Mouse (Mus musculus) neural tube, embryonic 12.5 days (tissue): Measurements from ENCODE around the gene Gna11. TPM values are rescaled to one million over a fixed set of nuclear protein-coding genes. Genes with fewer than 3 reads are reported as not detected.

Experiments used
- ATAC-seq: fragments of 200-750 bp; cut with Nextera tagmentation; 2 replicates; pipeline ENCODE4 v1.8.0; 2017; ENCODE audit warnings: low read depth, mild to moderate bottlenecking, moderate TSS enrichment, moderate library complexity; ENCODE audit not compliant: low FRiP score
- H3K27ac ChIP-seq: fragments of 300-500 bp; sonication (generic); 2 replicates; pipeline ENCODE4 v1.5.1; 2016
- H3K27me3 ChIP-seq: fragments of 300-500 bp; sonication (generic); replicated peaks from 2 replicates; pipeline ENCODE4 v1.6.1; 2016; ENCODE audit warnings: mild to moderate bottlenecking
- H3K36me3 ChIP-seq: fragments of 300-500 bp; sonication (generic); 2 replicates; pipeline ENCODE4 v1.6.1; 2016; ENCODE audit warnings: mild to moderate bottlenecking
- H3K4me1 ChIP-seq: fragments of 300-500 bp; sonication (generic); 2 replicates; pipeline ENCODE4 v1.6.1; 2016
- H3K4me2 ChIP-seq: fragments of 300-500 bp; sonication (generic); replicated peaks from 2 replicates; pipeline ENCODE4 v1.6.1; 2016; ENCODE audit warnings: mild to moderate bottlenecking
- H3K4me3 ChIP-seq: fragments of 300-500 bp; sonication (generic); 2 replicates; pipeline ENCODE4 v1.5.1; 2016
- H3K9ac ChIP-seq: fragments of 300-500 bp; sonication (generic); 2 replicates; pipeline ENCODE4 v1.6.1; 2016; ENCODE audit warnings: mild to moderate bottlenecking
- H3K9me3 ChIP-seq: fragments of 300-500 bp; sonication (generic); 2 replicates; pipeline ENCODE4 v1.6.1; 2016; ENCODE audit warnings: mild to moderate bottlenecking
- WGBS: fragments of 180-500 bp; shearing (Covaris S2); methylation state at CpG from one replicate; pipeline ENCODE4 v1.1.7; 2016; 5-methylcytosine and 5-hydroxymethylcytosine counted together
- polyA plus RNA-seq: library from polyadenylated mRNA; unstranded; fragments of >200 nt; fragmentation: Nextera tagmentation; extraction: Ambion mirVana; gene quantifications from 2 replicates; pipeline ENCODE4 v1.2.1, GENCODE M21; 2016

Gene Gna11
- polyA plus RNA-seq, 1 experiment from 2014 or later: 77.6 TPM

DNA sequence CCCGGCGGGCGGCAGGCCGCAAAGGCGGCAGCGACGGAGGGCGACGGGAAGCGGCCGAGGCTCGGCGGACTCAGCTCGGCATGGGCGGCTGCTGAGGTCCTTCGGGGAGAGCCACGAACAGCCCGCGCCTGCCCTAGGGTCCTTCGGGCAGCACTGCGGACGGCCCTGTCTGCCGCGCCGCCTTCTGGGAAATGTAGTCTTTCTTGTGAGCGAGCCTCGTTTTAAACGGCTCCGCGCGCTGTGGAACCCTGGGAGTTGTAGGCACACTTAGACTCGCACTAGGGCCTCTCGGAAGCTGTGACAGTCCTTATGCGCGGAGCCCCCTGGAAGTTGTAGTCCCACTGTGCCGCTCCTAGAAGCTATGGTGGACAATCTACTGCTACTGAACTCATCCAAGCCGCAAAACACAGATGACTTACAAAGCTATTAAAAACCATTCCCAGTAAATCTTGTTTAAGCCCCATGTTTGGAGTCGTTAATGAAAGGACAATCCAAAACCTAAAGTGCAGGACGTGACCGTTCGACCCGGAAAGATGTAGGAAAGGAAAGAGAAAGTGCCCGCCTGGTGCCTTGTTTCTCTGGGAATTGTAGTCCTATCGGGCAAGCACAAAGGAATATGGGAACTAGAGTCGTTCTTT is 48.6 kb downstream of the Gna11 start, which contains the start of gene Ncln:
Gene Ncln (minus strand): TSS at position 129 of the 638 bp plus-strand sequence.
- WGBS: under 1% methylated on average over 45 of the region's 45 CpGs
- Histone ChIP-seq H3K9me3 (no peaks in the 10 kb centered on the region), H3K4me3 (peak within 1 kb of the TSS; percentile 72), H3K9ac (peak within 1 kb of the TSS; percentile 77), H3K36me3 (peaks cover 22% of the 10 kb centered on the region), H3K4me1 (peaks cover 19% of the 10 kb centered on the region), H3K27ac (no peak within 1 kb of the TSS; the same call in 1 of the 2 replicates), H3K4me2 (peak within 1 kb of the TSS; percentile 97), H3K27me3 (no peaks in the 10 kb centered on the region)
- ATAC-seq: peak; percentile 95

GRCm38 (mm10) chr10:81495616-81496263 is 49.2 kb downstream of the Gna11 start:
- Histone ChIP-seq H3K4me2 (peak overlapping the region; percentile 97), H3K4me3 (peak overlapping the region; percentile 72), H3K27me3 (no peaks in the 10 kb centered on the region), H3K9ac (peak overlapping the region; percentile 77), H3K36me3 (peaks cover 28% of the 10 kb centered on the region), H3K4me1 (peaks cover 19% of the 10 kb centered on the region), H3K9me3 (no peaks in the 10 kb centered on the region), H3K27ac (no peak overlapping the region; the same call in 1 of the 2 replicates)
- WGBS: 2% methylated on average over 41 of the region's 41 CpGs
- ATAC-seq: peak; percentile 43

DNA sequence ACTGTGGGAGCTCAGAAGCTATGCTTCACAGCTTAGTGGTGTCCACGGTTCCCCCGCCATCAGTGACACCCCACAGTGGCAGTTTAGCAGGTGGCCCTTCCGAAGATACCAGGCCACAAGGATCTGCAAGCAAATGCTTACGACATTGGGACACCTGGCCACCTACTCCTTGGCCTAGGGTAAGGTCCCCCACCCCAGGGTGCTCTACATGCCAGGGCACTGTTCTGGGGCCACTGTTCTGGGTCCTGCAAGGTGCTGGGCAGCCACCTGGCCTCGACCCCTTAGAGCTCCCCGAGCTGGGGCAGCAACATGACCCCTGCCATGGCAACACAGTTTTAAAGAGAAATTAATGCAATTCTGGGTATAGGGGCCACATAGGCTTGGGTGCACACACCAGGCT is 49.8 kb downstream of the Gna11 start:
- H3K27me3 ChIP-seq: no peaks in the 10 kb centered on the region
- peak overlapping the region; percentile 77 for H3K9ac ChIP-seq
- H3K4me1 ChIP-seq: peaks cover 19% of the 10 kb centered on the region
- H3K27ac ChIP-seq: no peak overlapping the region
- WGBS: 80% methylated on average over 6 of the region's 6 CpGs
- H3K4me2 ChIP-seq: peak overlapping the region; percentile 97
- H3K9me3 ChIP-seq: no peaks in the 10 kb centered on the region
- ATAC-seq: no peak
- H3K4me3 ChIP-seq: peak overlapping the region; percentile 72
- H3K36me3 ChIP-seq: peaks cover 34% of the 10 kb centered on the region

DNA sequence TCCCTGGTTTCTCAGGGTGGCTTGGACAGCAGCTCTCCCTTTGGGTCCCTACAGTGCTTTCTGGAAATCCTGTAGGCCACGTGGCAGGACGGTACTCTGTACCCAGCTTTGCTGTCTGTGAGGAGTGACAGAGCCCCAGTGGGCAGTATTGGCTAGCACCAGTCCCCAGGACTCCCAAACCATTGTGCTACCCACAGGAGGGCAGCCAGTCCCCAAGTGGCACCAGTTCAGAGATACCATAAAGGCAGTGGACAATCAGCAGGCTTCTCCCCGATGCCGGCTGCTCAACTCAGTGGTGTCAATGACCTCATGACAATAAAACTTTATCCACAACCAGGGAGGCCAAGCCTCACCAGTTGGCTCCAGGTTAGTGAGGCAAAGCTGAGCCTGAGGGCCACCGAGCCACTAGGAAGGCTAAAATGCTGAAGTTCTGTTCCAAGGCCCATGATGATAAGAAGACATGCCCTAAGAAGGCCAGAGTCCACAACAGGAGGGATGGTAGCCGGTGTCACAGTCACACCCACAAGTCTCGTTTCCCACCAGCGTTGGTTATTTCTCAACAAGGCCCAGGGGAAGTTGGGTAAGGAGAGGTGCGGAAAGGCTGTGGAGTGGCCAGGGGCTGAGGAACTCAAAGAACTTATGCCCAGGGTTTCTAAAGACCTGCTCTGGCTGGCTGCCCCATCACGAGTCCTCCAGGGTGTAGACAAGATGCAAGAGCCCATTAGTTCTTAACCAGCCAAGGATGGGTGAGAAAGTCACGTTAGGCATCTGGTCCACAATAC is 50.5 kb downstream of the Gna11 start:
- Histone ChIP-seq H3K4me2 (peak overlapping the region; percentile 97), H3K27me3 (no peaks in the 10 kb centered on the region), H3K4me3 (0 out of 2 replicates have a peak overlapping the region, but pooled peaks have one; percentile 5), H3K4me1 (peaks cover 19% of the 10 kb centered on the region), H3K36me3 (peaks cover 41% of the 10 kb centered on the region), H3K9ac (no peak overlapping the region), H3K27ac (no peak overlapping the region), H3K9me3 (no peaks in the 10 kb centered on the region)
- 83% methylated on average over 11 of the region's 11 CpGs for WGBS
- no peak for ATAC-seq

DNA sequence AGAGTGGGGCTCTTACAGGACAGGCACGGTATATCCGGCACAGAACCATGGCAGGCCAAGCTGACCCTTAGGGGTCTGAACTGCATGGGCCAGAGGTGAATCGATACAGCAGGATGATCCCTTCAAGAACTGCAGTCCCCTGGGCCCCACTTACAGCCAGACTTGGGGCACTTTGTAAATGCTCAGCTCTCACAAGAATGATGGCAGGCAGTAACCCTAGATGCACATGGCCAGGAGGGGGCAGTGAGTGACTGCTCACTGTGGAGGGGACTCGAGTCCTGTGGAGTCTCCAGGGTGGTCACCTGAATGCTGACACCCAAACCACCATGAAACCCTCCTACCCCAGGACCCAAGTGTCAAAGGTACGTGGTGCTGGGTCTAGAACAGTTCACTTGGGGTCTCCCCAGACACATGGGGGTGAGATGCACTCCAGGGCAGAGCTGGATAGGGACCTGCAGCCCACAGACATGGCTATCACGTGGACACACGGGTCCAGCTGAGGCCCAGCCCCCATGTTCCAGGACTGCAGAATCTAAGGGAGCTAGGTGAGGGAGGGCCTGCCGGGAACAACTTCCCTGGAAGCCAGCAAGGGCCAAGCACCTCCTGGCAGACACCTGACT is 51.3 kb downstream of the Gna11 start:
- Histone ChIP-seq H3K9ac (no peak overlapping the region), H3K36me3 (peaks cover 48% of the 10 kb centered on the region), H3K4me1 (peaks cover 19% of the 10 kb centered on the region), H3K4me3 (0 out of 2 replicates have a peak overlapping the region, but pooled peaks have one; percentile 5), H3K9me3 (no peaks in the 10 kb centered on the region), H3K27me3 (no peaks in the 10 kb centered on the region), H3K27ac (no peak overlapping the region), H3K4me2 (no peak overlapping the region; the same call in 1 of the 2 replicates)
- WGBS: 85% methylated on average over 8 of the region's 8 CpGs
- ATAC-seq: no peak

GRCm38 (mm10) chr10:81492606-81493240 is 52.3 kb downstream of the Gna11 start:
- H3K4me1 ChIP-seq: peaks cover 19% of the 10 kb centered on the region
- H3K36me3 ChIP-seq: peaks cover 58% of the 10 kb centered on the region
- H3K27me3 ChIP-seq: no peaks in the 10 kb centered on the region
- no peak overlapping the region for H3K4me2 ChIP-seq
- no peak overlapping the region for H3K4me3 ChIP-seq
- ATAC-seq: no peak
- H3K9ac ChIP-seq: no peak overlapping the region
- H3K27ac ChIP-seq: no peak overlapping the region
- WGBS: 90% methylated on average over 11 of the region's 11 CpGs
- no peaks in the 10 kb centered on the region for H3K9me3 ChIP-seq

- Histone ChIP-seq H3K4me2 (no peak overlapping the region), H3K4me3 (no peak overlapping the region), H3K27ac (no peak overlapping the region), H3K9me3 (no peaks in the 10 kb centered on the region), H3K36me3 (peaks cover 75% of the 10 kb centered on the region), H3K4me1 (peaks cover 19% of the 10 kb centered on the region), H3K27me3 (no peaks in the 10 kb centered on the region), H3K9ac (no peak overlapping the region)
- 98% methylated on average over 9 of the region's 9 CpGs for WGBS
- no peak for ATAC-seq
Observed at GRCm38 (mm10) chr10:81491018-81491417, 54.0 kb downstream of the Gna11 start.

- H3K9ac ChIP-seq: no peak overlapping the region
- H3K9me3 ChIP-seq: no peaks in the 10 kb centered on the region
- no peak overlapping the region for H3K4me2 ChIP-seq
- no peaks in the 10 kb centered on the region for H3K27me3 ChIP-seq
- H3K36me3 ChIP-seq: peaks cover 75% of the 10 kb centered on the region
- no peak overlapping the region for H3K27ac ChIP-seq
- ATAC-seq: no peak
- no peak overlapping the region for H3K4me3 ChIP-seq
- H3K4me1 ChIP-seq: peaks cover 15% of the 10 kb centered on the region
- 88% methylated on average over 14 of the region's 14 CpGs for WGBS
Observed at GRCm38 (mm10) chr10:81489941-81490340, 55.0 kb downstream of the Gna11 start.

DNA sequence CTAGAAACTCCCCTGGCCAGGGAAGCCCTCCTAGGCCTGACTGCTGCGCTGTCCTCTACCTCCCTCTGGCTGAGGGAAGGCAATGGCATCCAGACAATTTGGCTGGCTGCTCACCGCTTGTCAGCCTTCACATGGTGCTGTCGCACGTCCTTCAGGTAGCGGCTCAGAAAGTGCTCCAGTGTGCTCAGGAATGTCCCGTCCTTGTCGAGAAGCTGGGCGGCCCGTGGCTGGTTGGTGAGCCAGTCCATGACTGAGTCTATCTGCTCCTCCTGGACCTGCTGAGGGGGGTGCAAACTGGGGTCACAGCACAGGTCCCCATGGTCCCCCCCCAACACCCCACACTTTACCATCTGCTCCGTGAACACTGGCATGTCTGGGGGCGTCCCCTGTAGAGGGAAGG is 56.9 kb downstream of the Gna11 start:
- no peak for ATAC-seq
- H3K36me3 ChIP-seq: peaks cover 70% of the 10 kb centered on the region
- peaks cover 10% of the 10 kb centered on the region for H3K4me1 ChIP-seq
- H3K27ac ChIP-seq: no peak overlapping the region
- H3K4me3 ChIP-seq: no peak overlapping the region
- no peak overlapping the region for H3K9ac ChIP-seq
- H3K27me3 ChIP-seq: no peaks in the 10 kb centered on the region
- WGBS: 92% methylated on average over 11 of the region's 11 CpGs
- H3K4me2 ChIP-seq: no peak overlapping the region
- no peaks in the 10 kb centered on the region for H3K9me3 ChIP-seq

GRCm38 (mm10) chr10:81486496-81486895 is 58.5 kb downstream of the Gna11 start:
- Histone ChIP-seq H3K4me1 (peaks cover 17% of the 10 kb centered on the region), H3K36me3 (peaks cover 54% of the 10 kb centered on the region), H3K4me2 (no peak overlapping the region), H3K27me3 (peaks cover 8% of the 10 kb centered on the region), H3K27ac (no peak overlapping the region), H3K9me3 (no peaks in the 10 kb centered on the region), H3K9ac (no peak overlapping the region), H3K4me3 (no peak overlapping the region)
- ATAC-seq: no peak
- 89% methylated on average over 10 of the region's 10 CpGs for WGBS

GRCm38 (mm10) chr10:81485479-81486018 is 59.4 kb downstream of the Gna11 start:
- 77% methylated on average over 7 of the region's 7 CpGs for WGBS
- Histone ChIP-seq H3K4me3 (no peak overlapping the region), H3K4me1 (peaks cover 25% of the 10 kb centered on the region), H3K9me3 (no peaks in the 10 kb centered on the region), H3K36me3 (peaks cover 45% of the 10 kb centered on the region), H3K4me2 (no peak overlapping the region), H3K27ac (no peak overlapping the region), H3K27me3 (peaks cover 13% of the 10 kb centered on the region), H3K9ac (no peak overlapping the region)
- no peak for ATAC-seq
